Mouse (Mus musculus) adrenal gland, postnatal 10 days (tissue): Measurements from ENCODE around the gene Zfp148. TPM values are rescaled to one million over a fixed set of nuclear protein-coding genes. Genes with fewer than 3 reads are reported as not detected.
"Not testable (repeated sequence)": the region's sequence is repeated elsewhere in the genome, so short reads cannot be mapped to it uniquely, and the experiment has no call there.

Experiments
- DNase-seq: peaks from one replicate; pipeline ENCODE4 v3.0.0; 2021; ENCODE audit warnings: mixed read lengths
- total RNA-seq, 2 experiments: library from RNA; stranded (reverse); gene quantifications; 2 replicates each; pipeline ENCODE4 v1.2.3; 2021

The Zfp148 gene
- total RNA-seq, 2 experiments from 2014 or later, result 56.0 to 64.5 TPM

DNA sequence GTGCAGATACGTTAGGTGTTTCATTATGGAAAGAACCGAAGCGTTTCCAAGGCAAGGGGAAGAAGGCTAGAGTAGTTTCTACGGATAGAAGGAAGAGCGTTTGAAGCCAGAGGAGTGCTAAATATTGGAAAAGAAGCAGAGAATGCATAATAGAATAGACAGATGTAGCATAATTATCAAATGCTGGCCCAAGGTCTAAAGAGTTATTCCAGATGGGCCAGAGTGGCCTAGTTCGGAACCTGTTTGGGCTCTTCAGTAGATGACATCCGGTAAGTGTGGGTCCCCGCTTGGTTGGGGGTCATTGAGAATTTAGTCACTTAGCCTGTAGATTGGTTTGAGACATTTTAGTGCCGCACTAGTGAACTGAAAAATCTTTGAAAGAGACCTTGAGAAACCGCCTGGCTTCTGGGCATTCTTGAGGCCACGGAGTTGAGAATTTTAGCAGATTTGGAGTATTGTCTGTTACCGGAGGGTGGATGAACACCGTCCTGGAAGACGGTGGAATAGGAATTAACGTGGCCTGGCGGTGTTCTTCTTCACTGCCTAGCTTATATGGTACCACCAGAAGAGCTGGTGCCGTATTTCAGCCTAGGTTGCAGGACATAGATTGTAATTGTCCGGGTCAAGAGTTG is 1.1 kb downstream of the Zfp148 start:
- no peak for DNase-seq

GRCm38 (mm10) chr16:33382341-33382740 is 1.7 kb downstream of the Zfp148 start:
- DNase-seq, result no peak

GRCm38 (mm10) chr16:33383584-33383983 is 2.9 kb downstream of the Zfp148 start:
- no peak for DNase-seq

GRCm38 (mm10) chr16:33384057-33384456 is 3.4 kb downstream of the Zfp148 start:
- not testable (repeated sequence) for DNase-seq

- no peak for DNase-seq
These were observed 6.4 kb downstream of the Zfp148 start for GRCm38 (mm10) chr16:33387013-33387412.

GRCm38 (mm10) chr16:33387420-33387819 is 6.8 kb downstream of the Zfp148 start:
- no peak for DNase-seq

DNA sequence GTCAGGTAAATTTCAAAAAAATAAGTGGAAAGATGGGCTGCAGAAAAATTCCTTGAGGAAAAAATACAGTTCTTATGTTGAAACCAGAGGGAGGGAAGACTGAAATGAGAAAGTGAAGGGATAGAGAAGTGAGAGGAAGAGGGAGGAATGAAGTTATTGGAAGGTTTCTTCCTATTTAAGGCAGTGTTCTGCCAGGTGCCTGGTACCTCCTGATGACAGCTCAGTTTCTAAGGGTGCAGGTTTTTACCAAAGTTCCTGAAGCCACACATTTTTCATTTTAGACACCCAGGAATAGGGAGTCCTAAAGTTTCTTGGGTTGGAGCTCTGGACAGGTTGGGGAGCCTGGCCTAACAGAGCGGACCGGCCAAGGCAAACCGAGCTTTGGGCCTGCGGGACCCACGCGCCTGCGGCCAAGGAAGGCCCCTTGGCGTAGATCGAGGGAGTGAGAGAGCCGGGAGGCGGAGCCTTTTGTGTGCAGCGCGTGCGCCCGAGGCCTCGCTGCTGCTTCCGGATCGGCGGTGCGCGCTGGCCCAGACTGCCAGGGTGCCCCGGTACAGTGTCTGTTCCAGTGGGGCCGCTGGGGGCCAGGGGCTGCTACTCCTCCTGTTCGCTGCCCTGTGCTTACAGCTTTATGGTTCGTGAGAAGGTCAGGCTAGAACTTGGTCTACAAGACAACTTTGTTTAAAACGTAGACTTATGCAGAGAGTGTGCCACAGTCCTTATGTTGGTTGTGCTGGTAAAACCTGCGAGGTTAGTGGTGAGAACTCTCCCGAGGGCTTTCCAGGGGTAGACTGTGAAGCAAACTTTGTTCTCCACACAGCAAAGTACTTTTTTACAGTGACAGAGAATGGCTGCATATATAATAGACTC is 19.5 kb downstream of the Zfp148 start:
- peak; percentile 89 for DNase-seq

GRCm38 (mm10) chr16:33400943-33401342 is 20.3 kb downstream of the Zfp148 start:
- no peak for DNase-seq

GRCm38 (mm10) chr16:33403258-33403657 is 22.6 kb downstream of the Zfp148 start:
- DNase-seq, result no peak

DNA sequence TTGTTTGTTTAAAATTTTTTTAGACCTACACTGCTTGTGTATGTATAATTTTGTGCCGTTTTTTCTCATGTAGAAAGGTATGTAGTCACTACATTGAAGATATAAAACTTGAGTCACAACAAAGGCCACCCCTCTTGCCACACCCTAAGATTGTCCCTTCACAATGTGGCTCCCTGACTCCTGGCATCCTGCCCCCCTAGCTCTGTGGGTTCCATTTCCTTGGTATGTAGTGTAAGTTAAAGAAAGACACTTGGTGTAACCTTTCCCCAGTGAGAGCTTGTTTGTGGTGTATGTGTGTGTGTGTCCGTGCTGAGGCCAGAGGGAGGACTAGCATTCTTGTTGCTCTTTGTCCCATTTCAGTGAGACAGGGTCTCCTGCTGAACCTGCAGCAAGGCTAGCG is 23.4 kb downstream of the Zfp148 start:
- no peak for DNase-seq

DNA sequence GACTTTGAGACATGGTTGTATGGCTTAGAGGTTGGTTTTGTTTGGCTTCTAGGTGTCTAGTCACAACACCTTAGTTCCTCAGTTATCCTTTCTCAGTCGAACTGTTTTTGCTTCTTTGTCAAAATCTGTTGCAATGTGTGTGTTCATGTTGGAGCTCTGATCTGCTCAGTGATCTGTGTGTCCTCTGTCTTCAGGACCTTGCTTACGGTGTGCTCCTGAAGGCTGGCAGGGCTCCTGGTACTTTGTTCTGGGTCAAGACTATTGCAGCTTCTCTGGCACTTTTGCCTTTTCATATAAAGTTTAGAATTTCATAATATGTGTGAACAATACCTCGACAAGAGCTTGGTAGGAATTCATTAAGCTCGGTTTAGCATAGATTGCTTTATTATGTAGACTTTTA is 24.9 kb downstream of the Zfp148 start:
- DNase-seq, result no peak

GRCm38 (mm10) chr16:33410151-33410550 is 29.5 kb downstream of the Zfp148 start:
- no peak for DNase-seq

DNA sequence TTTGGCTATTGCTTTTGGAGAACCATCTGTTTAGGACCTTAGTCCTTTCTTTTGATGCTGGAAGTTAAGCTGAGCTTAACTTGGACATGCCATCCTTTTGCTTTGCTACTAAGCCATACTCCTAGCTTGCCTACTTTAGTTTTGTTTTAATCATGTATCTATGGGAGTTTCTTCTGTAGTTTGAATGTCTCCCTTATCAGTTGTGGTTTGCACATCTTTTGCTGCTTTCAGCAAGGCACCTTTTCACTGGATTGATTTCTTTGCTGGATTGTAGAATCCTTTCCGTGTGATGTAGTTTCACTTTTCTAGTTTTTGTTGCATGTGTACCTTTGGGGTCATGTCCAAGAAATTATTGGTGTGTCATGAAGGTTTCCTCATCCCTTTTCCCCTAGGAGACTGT is 30.0 kb downstream of the Zfp148 start:
- no peak for DNase-seq

DNA sequence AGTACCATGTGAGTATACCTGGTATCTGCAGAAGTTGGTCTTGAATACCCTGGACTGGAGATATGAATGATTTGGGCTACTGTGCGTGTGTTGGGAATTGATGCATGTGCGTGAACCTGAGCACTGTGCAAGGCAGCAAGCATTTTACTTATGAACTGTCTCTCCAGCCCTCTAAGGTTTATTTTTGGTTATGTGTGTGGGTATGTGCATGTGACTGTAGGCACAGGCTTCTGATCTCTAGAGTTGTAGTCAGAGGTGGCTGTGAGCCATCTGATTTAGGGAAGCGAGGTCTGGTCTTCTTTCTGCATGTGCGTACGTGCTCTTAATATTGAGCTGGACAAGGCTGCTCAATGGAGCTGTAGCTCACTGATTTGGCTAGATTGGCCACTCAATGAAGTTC is 33.6 kb downstream of the Zfp148 start:
- DNase-seq, result no peak

DNA sequence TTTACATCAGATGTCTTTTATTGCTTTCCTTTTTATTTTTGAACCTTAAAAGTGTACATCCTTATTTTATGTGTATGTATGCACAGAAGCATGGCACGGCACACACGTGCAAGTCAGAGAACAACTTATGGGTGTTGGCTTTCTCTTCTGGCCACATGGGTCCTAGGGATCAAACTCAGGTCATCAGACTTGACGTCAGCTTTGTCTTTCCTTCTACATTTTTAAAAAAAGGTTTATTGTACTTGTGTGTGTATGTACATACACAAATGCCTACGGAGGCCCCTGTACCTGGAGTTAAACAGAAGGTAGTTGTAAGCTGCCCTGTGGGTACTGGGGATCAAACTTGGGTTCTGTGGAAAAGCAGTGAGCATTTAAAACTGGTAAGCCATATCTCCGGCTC is 35.0 kb downstream of the Zfp148 start:
- DNase-seq, result no peak

GRCm38 (mm10) chr16:33428327-33428726 is 47.7 kb downstream of the Zfp148 start:
- DNase-seq, result no peak

DNA sequence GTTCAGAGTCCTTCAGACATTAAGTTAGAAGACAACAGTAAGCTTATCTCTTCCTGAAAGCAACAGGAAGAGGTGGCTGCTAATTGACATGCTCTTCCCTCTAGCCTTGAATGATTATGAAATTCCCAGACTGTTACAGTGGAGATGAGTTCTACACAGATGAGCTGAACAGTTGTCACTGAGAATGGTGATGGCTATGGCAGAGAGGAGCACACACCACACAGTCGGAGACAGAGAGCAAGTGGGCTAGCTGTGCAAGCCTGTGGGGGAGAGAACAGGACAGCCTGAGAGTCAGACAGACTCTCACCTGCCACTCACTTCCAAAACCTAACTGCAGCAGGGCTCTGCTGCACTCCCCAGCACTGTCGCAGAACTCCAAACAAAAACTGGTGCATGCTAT is 51.0 kb downstream of the Zfp148 start:
- DNase-seq, result no peak

- DNase-seq, result no peak
These were observed 60.4 kb downstream of the Zfp148 start for GRCm38 (mm10) chr16:33441065-33441464.

- no peak for DNase-seq
These were observed 66.2 kb downstream of the Zfp148 start for GRCm38 (mm10) chr16:33446830-33447229.

DNA sequence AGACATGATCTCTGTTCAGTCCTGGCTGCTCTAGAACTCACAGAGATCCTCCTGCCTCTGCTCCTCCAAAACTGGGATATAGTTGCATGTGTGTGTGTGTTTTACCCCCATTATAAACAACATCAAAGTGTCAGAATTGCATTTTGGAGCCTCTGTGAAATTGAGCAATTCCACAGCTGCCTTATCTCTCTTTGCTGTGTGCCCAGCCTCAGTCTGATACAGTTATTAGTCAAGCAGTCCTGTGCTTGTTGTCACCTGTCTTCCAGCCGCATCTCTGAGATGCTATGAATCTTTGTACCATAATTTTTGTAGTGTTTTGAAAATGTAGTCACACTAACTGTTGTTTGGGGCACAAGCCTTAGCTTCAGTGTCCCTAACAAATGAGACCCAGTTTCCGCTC is 73.2 kb downstream of the Zfp148 start:
- DNase-seq, result no peak

GRCm38 (mm10) chr16:33454306-33454705 is 73.7 kb downstream of the Zfp148 start:
- peak; percentile 62 for DNase-seq

DNA sequence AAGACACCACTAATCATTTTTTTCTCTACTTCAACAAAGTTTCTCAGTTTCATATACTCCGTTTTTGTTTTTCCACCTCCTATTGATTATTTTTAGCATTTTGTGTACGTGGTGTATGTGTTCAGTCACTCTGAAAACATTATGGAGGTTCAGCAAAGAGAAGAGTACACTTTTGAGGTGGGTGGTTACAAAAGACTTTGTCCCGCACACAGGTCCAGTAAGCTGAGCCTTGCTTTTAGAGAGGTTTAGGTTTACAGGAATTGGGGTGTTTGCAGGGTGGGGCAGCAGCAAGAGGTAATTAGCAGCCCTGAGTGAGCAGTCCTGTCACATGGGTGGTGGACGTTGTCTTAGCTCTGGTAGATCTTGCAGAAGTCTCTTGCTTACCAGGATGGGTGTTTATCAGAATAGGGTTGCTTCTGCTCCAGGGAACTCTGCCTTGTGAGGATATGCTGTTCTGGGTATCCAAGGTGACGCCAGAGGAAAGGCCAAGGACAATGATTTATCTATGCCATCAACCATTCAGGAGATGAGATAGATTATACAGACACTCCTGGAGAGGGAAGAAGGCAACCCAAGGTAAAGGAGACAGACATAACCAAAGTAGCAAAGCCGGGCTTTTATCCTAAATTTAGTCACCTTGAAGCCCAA is 74.8 kb downstream of the Zfp148 start:
- peak; percentile 19 for DNase-seq

GRCm38 (mm10) chr16:33459101-33459500 is 78.5 kb downstream of the Zfp148 start:
- no peak for DNase-seq
